Mouse (Mus musculus) liver, adult 2 months (tissue): ENCODE results near the gene Ttc39d.
"Not testable (repeated sequence)": the region's sequence is repeated elsewhere in the genome, so short reads cannot be mapped to it uniquely, and the experiment has no call there.

ENCODE experiments used
- CTCF ChIP-seq: fragments of 200-500 bp; IDR thresholded peaks from 2 replicates; pipeline ENCODE4 v1.5.1; 2011; ENCODE audit warnings: low read depth, low read length, control low read depth
- POLR2A ChIP-seq: fragments of 200-500 bp; IDR thresholded peaks from 2 replicates; pipeline ENCODE4 v1.6.1; 2011; ENCODE audit warnings: low read length, control low read depth; ENCODE audit not compliant: insufficient read depth; ENCODE audit errors: extremely low read depth

DNA sequence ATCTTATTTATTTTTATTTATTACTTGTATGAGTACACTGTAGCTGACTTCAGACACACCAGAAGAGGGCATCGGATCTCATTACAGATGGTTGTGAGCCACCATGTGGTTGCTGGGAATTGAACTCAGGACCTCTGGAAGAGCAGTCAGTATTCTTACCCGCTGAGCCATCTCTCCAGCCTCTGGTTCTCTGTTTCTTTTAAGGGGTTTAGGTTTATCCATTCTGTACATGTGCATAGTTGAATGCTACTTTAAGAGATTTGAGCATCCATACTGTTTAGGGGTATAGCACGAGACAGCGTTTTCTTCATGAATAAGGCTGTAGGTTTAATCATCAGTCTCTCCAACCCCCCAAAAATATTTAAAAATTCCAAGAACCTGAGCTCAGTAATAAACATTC is 6.7 kb downstream of the Ttc39d start:
- not testable (repeated sequence) for TF ChIP-seq POLR2A, CTCF
